Mouse (Mus musculus) cortical plate, adult 2 months (tissue): ENCODE data around the gene Psen1. TPM values are rescaled to one million over a fixed set of nuclear protein-coding genes. Genes with fewer than 3 reads are reported as not detected.
A peak's percentile ranks its signal among the peaks of the same experiment; 100 is the strongest.

Experiments
- H3K27ac ChIP-seq: fragments of 200-500 bp; 2 replicates; pipeline ENCODE4 v1.5.1; 2012; ENCODE audit warnings: low read length, control low read depth, inconsistent platforms; ENCODE audit not compliant: insufficient read depth
- H3K4me1 ChIP-seq: fragments of 200-500 bp; 2 replicates; pipeline ENCODE4 v1.6.1; 2011; ENCODE audit warnings: low read length; ENCODE audit not compliant: control insufficient read depth, insufficient read depth
- H3K4me3 ChIP-seq: fragments of 200-500 bp; 2 replicates; pipeline ENCODE4 v1.5.1; 2011; ENCODE audit warnings: mild to moderate bottlenecking, low read length, control low read depth; ENCODE audit not compliant: insufficient read depth
- CTCF ChIP-seq: fragments of 200-500 bp; IDR thresholded peaks from 2 replicates; pipeline ENCODE4 v1.5.1; 2011; ENCODE audit warnings: mild to moderate bottlenecking, control low read depth, low read length; ENCODE audit not compliant: insufficient read depth; ENCODE audit errors: extremely low read depth
- POLR2A ChIP-seq: fragments of 200-500 bp; IDR thresholded peaks from 2 replicates; pipeline ENCODE4 v1.6.1; 2011; ENCODE audit warnings: mild to moderate bottlenecking, low read length, control low read depth; ENCODE audit not compliant: insufficient read depth; ENCODE audit errors: extremely low read depth
- polyA plus RNA-seq: library from polyadenylated mRNA; depleted of rRNA; stranded (reverse); fragments of >200 nt; gene quantifications from 2 replicates; pipeline ENCODE4 v1.2.3, GENCODE M21; 2012; rRNA removed

Psen1 gene
- polyA plus RNA-seq = 33.8 and 37.7 TPM in 2 replicates

GRCm38 (mm10) chr12:83687934-83688315 is at the start of gene Psen1:
Gene Psen1 (plus strand): TSS chr12:83688152.
- Histone ChIP-seq H3K4me1 (peaks cover 6% of the 10 kb centered on the region), H3K4me3 (peak within 1 kb of the TSS; percentile 70), H3K27ac (peak within 1 kb of the TSS; percentile 38)
- TF ChIP-seq POLR2A (peak; percentile 84), CTCF (no peak)

- H3K4me3 ChIP-seq = no peak overlapping the region
Measured at GRCm38 (mm10) chr12:83641233-83641632, 46.7 kb upstream of the Psen1 start.

GRCm38 (mm10) chr12:83643116-83643515 is 44.8 kb upstream of the Psen1 start:
- Histone ChIP-seq H3K4me3 (no peak overlapping the region), H3K27ac (no peak overlapping the region), H3K4me1 (no peaks in the 10 kb centered on the region)
- TF ChIP-seq CTCF (no peak), POLR2A (no peak)

More at GRCm38 (mm10) chr12:83641233-83641632, 46.7 kb upstream of the Psen1 start:
- no peaks in the 10 kb centered on the region for H3K4me1 ChIP-seq
- TF ChIP-seq POLR2A = no peak
- no peak for TF ChIP-seq CTCF
- no peak overlapping the region for H3K27ac ChIP-seq

- Histone ChIP-seq H3K4me3 (no peak overlapping the region), H3K27ac (no peak overlapping the region), H3K4me1 (no peaks in the 10 kb centered on the region)
- TF ChIP-seq POLR2A (no peak), CTCF (no peak)
Measured at GRCm38 (mm10) chr12:83650346-83650745, 37.6 kb upstream of the Psen1 start.

GRCm38 (mm10) chr12:83651414-83651813 is 36.5 kb upstream of the Psen1 start:
- no peak for TF ChIP-seq CTCF
- no peak for TF ChIP-seq POLR2A
- H3K4me1 ChIP-seq = no peaks in the 10 kb centered on the region
- H3K27ac ChIP-seq = no peak overlapping the region
- no peak overlapping the region for H3K4me3 ChIP-seq

DNA sequence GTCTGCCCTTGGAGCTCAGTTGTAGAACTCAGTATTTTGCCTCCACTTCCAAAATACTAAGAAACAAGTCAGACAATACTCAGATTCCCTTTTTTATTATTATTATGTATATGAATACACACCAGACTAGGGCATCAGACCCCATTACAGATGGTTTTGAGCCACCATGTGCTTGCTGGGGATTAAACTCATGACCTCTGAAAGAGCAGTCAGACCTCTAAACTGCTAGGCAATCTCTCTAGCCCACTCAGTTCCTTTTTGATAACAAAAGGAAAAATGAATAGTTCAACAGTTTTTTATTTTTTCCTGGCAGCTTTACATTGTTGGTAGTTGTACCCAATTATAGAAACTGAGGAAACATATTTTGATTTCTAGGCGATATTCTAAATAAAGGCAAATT is 2.5 kb upstream of the Psen1 start:
- Histone ChIP-seq H3K27ac (no peak overlapping the region), H3K4me3 (no peak overlapping the region), H3K4me1 (peaks cover 2% of the 10 kb centered on the region; the same call in 1 of the 2 replicates)
- TF ChIP-seq POLR2A = no peak
- TF ChIP-seq CTCF = no peak

- peaks cover 6% of the 10 kb centered on the region for H3K4me1 ChIP-seq
- no peak overlapping the region for H3K27ac ChIP-seq
- no peak for TF ChIP-seq POLR2A
- no peak for TF ChIP-seq CTCF
- no peak overlapping the region; the same call in 1 of the 2 replicates for H3K4me3 ChIP-seq
Measured at GRCm38 (mm10) chr12:83686575-83687350, 1.2 kb upstream of the Psen1 start.

- Histone ChIP-seq H3K4me1 (peaks cover 6% of the 10 kb centered on the region), H3K27ac (0 out of 2 replicates have a peak overlapping the region, but pooled peaks have one; percentile 30), H3K4me3 (peak overlapping the region; percentile 70)
- TF ChIP-seq CTCF (no peak), POLR2A (peak; percentile 59; the same call in 1 of the 2 replicates)
Measured at GRCm38 (mm10) chr12:83688316-83689086, 549 bp downstream of the Psen1 start.

DNA sequence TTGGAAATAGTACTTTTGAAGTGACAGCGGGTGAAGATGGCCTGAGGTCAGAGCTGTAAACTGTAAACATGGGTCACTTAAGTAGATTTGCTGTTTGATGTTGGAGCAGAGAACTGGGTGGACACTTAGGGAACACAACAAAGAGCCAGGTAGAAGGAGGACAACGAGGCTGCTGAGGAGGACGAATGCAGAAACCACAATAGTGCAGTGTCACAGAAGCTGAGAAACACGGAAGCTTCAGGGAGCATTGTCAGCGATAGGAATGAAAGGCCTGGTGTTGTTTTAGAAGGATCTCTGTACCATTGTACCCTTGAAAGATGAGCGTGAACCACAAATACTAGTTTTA is 1.1 kb downstream of the Psen1 start:
- Histone ChIP-seq H3K4me3 (peak overlapping the region; percentile 70), H3K4me1 (peaks cover 6% of the 10 kb centered on the region), H3K27ac (no peak overlapping the region; the same call in 1 of the 2 replicates)
- no peak for TF ChIP-seq POLR2A
- TF ChIP-seq CTCF = no peak
